Mouse (Mus musculus) liver, adult 2 months (tissue): Measurements from ENCODE around the gene Camk2g.

ENCODE experiments used
- CTCF ChIP-seq: fragments of 200-500 bp; IDR thresholded peaks from 2 replicates; pipeline ENCODE4 v1.5.1; 2011; ENCODE audit warnings: low read depth, low read length, control low read depth
- POLR2A ChIP-seq: fragments of 200-500 bp; IDR thresholded peaks from 2 replicates; pipeline ENCODE4 v1.6.1; 2011; ENCODE audit warnings: low read length, control low read depth; ENCODE audit not compliant: insufficient read depth; ENCODE audit errors: extremely low read depth

DNA sequence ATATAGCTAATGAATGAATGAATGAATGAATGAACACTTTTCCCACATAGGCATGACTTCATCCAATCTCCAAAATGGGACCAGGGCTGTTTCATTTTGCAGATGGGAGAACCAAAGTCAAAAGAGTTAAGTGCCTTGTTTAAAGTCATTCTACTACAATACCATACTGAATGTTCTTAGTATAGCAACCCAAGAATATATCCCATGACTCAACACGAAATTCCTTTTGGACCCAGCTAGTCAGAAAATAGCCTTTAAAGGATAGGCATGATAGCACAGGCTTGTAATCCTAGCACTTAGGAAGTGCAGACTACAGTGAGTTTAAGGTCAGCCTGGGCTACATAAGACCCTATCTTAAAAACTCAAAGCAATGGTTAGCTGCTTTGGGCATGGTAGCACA is 38.0 kb upstream of the Camk2g start:
- no peak for TF ChIP-seq CTCF
- TF ChIP-seq POLR2A: no peak
